Mouse (Mus musculus) thymus, adult 2 months (tissue): Measurements from ENCODE around the gene Atp8b4. TPM values are rescaled to one million over a fixed set of nuclear protein-coding genes. Genes with fewer than 3 reads are reported as not detected.
"Not testable (repeated sequence)": the region's sequence is repeated elsewhere in the genome, so short reads cannot be mapped to it uniquely, and the experiment has no call there.

Source experiments
- DNase-seq: peaks from one replicate; pipeline ENCODE4 v3.0.0; 2021
- H3K27ac ChIP-seq: fragments of 200-500 bp; 2 replicates; pipeline ENCODE4 v1.5.1; 2012; ENCODE audit warnings: low read length, control low read depth; ENCODE audit not compliant: control insufficient read depth, insufficient read depth
- H3K27me3 ChIP-seq: fragments of 200-500 bp; 2 replicates; pipeline ENCODE4 v1.6.1; 2012; ENCODE audit warnings: mild to moderate bottlenecking, low read length, moderate library complexity, mixed read lengths; ENCODE audit not compliant: control insufficient read depth, insufficient read depth
- H3K36me3 ChIP-seq: fragments of 200-500 bp; 2 replicates; pipeline ENCODE4 v1.6.1; 2012; ENCODE audit warnings: mild to moderate bottlenecking, low read length, moderate library complexity; ENCODE audit not compliant: control insufficient read depth, insufficient read depth
- H3K4me1 ChIP-seq: fragments of 200-500 bp; replicated peaks from 2 replicates; pipeline ENCODE4 v1.6.1; 2012; ENCODE audit warnings: low read length; ENCODE audit not compliant: control insufficient read depth, insufficient read depth
- H3K4me3 ChIP-seq: fragments of 200-500 bp; 2 replicates; pipeline ENCODE4 v1.5.1; 2012; ENCODE audit warnings: mild to moderate bottlenecking, low read length, control low read depth, moderate library complexity; ENCODE audit not compliant: control insufficient read depth, insufficient read depth
- CTCF ChIP-seq: fragments of 200-500 bp; IDR thresholded peaks from 2 replicates; pipeline ENCODE4 v1.5.1; 2012; ENCODE audit warnings: mild to moderate bottlenecking, control low read depth, low read length, moderate library complexity, borderline replicate concordance; ENCODE audit not compliant: control insufficient read depth, poor library complexity, insufficient read depth; ENCODE audit errors: extremely low read depth
- POLR2A ChIP-seq: fragments of 200-500 bp; IDR thresholded peaks from 2 replicates; pipeline ENCODE4 v1.6.1; 2012; ENCODE audit warnings: mild to moderate bottlenecking, low read length, control low read depth, moderate library complexity; ENCODE audit not compliant: control insufficient read depth, poor library complexity, insufficient read depth; ENCODE audit errors: extremely low read depth
- WGBS: fragments of 180-500 bp; shearing (Covaris S2); methylation state at CpG from one replicate; pipeline ENCODE4 v1.1.7; 2018; 5-methylcytosine and 5-hydroxymethylcytosine counted together
- polyA plus RNA-seq: library from polyadenylated mRNA; depleted of rRNA; stranded (reverse); fragments of >200 nt; gene quantifications from 2 replicates; pipeline ENCODE4 v1.2.3, GENCODE M21; 2012

Atp8b4 gene
- polyA plus RNA-seq, 1 experiment = 4.7 TPM

GRCm38 (mm10) chr2:126472836-126473235 lies 27.6 kb downstream of the Atp8b4 start:
- no peak for DNase-seq
- 52% methylated on average over 5 of the region's 5 CpGs for WGBS
- Histone ChIP-seq H3K4me1 (peaks cover 29% of the 10 kb centered on the region), H3K4me3 (no peak overlapping the region), H3K27me3 (no peaks in the 10 kb centered on the region), H3K36me3 (no peaks in the 10 kb centered on the region), H3K27ac (peak overlapping the region; percentile 39)
- TF ChIP-seq CTCF = no peak
- TF ChIP-seq POLR2A = no peak

- WGBS = 3% methylated on average over 4 of the region's 4 CpGs
- peak overlapping the region; percentile 53; the same call in 1 of the 2 replicates for H3K27ac ChIP-seq
- TF ChIP-seq CTCF (no peak), POLR2A (no peak)
- no peaks in the 10 kb centered on the region for H3K27me3 ChIP-seq
- H3K36me3 ChIP-seq = no peaks in the 10 kb centered on the region
- peaks cover 35% of the 10 kb centered on the region for H3K4me1 ChIP-seq
- DNase-seq = peak; percentile 25
- H3K4me3 ChIP-seq = no peak overlapping the region
These were observed 32.7 kb downstream of the Atp8b4 start for GRCm38 (mm10) chr2:126467790-126468189.

- peak; percentile 48 for DNase-seq
- H3K27ac ChIP-seq = peak overlapping the region; percentile 69
- WGBS = 16% methylated on average over 13 of the region's 13 CpGs
These were observed 33.9 kb downstream of the Atp8b4 start for GRCm38 (mm10) chr2:126466391-126467134.

GRCm38 (mm10) chr2:126458661-126459060 lies 41.8 kb downstream of the Atp8b4 start:
- no peaks in the 10 kb centered on the region for H3K27me3 ChIP-seq
- DNase-seq = no peak
- H3K4me3 ChIP-seq = no peak overlapping the region
- TF ChIP-seq CTCF (no peak), POLR2A (no peak)
- H3K4me1 ChIP-seq = no peaks in the 10 kb centered on the region
- H3K36me3 ChIP-seq = no peaks in the 10 kb centered on the region
- WGBS = 97% methylated on average over 2 of the region's 2 CpGs
- no peak overlapping the region for H3K27ac ChIP-seq

More at GRCm38 (mm10) chr2:126466391-126467134, 33.9 kb downstream of the Atp8b4 start:
- Histone ChIP-seq H3K36me3 (no peaks in the 10 kb centered on the region), H3K4me1 (peaks cover 35% of the 10 kb centered on the region), H3K4me3 (no peak overlapping the region), H3K27me3 (no peaks in the 10 kb centered on the region)
- TF ChIP-seq POLR2A = no peak
- TF ChIP-seq CTCF = no peak

GRCm38 (mm10) chr2:126457759-126458158 lies 42.7 kb downstream of the Atp8b4 start:
- H3K27me3 ChIP-seq, H3K4me1 ChIP-seq, H3K4me3 ChIP-seq, H3K36me3 ChIP-seq, DNase-seq, H3K27ac ChIP-seq: not testable (repeated sequence)
- WGBS = 82% methylated on average over 2 of the region's 2 CpGs

GRCm38 (mm10) chr2:126450937-126451302 lies 49.6 kb downstream of the Atp8b4 start:
- no peak overlapping the region for H3K4me3 ChIP-seq
- WGBS = 90% methylated on average over 7 of the region's 7 CpGs
- no peaks in the 10 kb centered on the region for H3K36me3 ChIP-seq
- DNase-seq = no peak
- TF ChIP-seq CTCF (no peak), POLR2A (no peak)
- H3K4me1 ChIP-seq = no peaks in the 10 kb centered on the region
- no peaks in the 10 kb centered on the region for H3K27me3 ChIP-seq
- H3K27ac ChIP-seq = no peak overlapping the region

- Histone ChIP-seq H3K4me3 (no peak overlapping the region), H3K27me3 (no peaks in the 10 kb centered on the region), H3K4me1 (no peaks in the 10 kb centered on the region), H3K27ac (no peak overlapping the region), H3K36me3 (no peaks in the 10 kb centered on the region)
- TF ChIP-seq CTCF = no peak
- TF ChIP-seq POLR2A = no peak
- no peak for DNase-seq
- 94% methylated on average over 14 of the region's 14 CpGs for WGBS
These were observed 50.1 kb downstream of the Atp8b4 start for GRCm38 (mm10) chr2:126450210-126450936.
